Mouse (Mus musculus) CH12.LX (cell line): ENCODE results near the gene 9930021J03Rik. TPM values are rescaled to one million over a fixed set of nuclear protein-coding genes. Genes with fewer than 3 reads are reported as not detected.

Experiments
- DNase-seq: peaks from one replicate; pipeline ENCODE4 v3.0.0-alpha.2; 2013; ENCODE audit errors: extremely low read depth
- H3K27ac ChIP-seq: 2 replicates; pipeline ENCODE4 v1.5.1; 2012; ENCODE audit warnings: low read depth, mild to moderate bottlenecking, control low read depth, moderate library complexity; ENCODE audit not compliant: insufficient read depth
- H3K27me3 ChIP-seq: replicated peaks from 2 replicates; pipeline ENCODE3; 2012; ENCODE audit warnings: inconsistent platforms
- H3K36me3 ChIP-seq, 2 experiments: replicated peaks in 1 of 2; 2 replicates each; pipeline versions ENCODE3 to v1.6.1; 2012; ENCODE audit warnings: inconsistent platforms in 1 of 2, low read length in 1 of 2, mild to moderate bottlenecking in 1 of 2, mixed read lengths in 1 of 2, moderate library complexity in 1 of 2; ENCODE audit not compliant: control insufficient read depth in 1 of 2, insufficient read depth in 1 of 2
- H3K4me1 ChIP-seq, 2 experiments: 2 replicates each; pipeline ENCODE4 v1.6.1; 2012; ENCODE audit warnings: inconsistent platforms in 1 of 2, moderate library complexity in 1 of 2; ENCODE audit not compliant: insufficient read depth in 2 of 2, control insufficient read depth in 1 of 2
- H3K4me2 ChIP-seq: 2 replicates; pipeline ENCODE4 v1.6.1; 2012; ENCODE audit warnings: low read depth, mild to moderate bottlenecking, control low read depth; ENCODE audit not compliant: poor library complexity, insufficient read depth, severe bottlenecking
- H3K4me3 ChIP-seq, 3 experiments: fragments of 150-350 bp in 1 of 3; sonication (generic) in 1 of 3; replicated peaks in 1 of 3; 2 replicates each; pipeline versions ENCODE3 to v1.5.1; 2011 to 2012; ENCODE audit warnings: low read depth in 2 of 3, low read length in 2 of 3, mild to moderate bottlenecking in 2 of 3, moderate library complexity in 2 of 3, control low read depth in 1 of 3, improper control_type of control experiment in 1 of 3, inconsistent platforms in 1 of 3, mixed read lengths in 1 of 3; ENCODE audit not compliant: poor library complexity in 1 of 3
- H3K79me2 ChIP-seq: replicated peaks from 2 replicates; pipeline ENCODE4 v1.6.1; 2012; ENCODE audit warnings: mild to moderate bottlenecking, moderate library complexity; ENCODE audit not compliant: control insufficient read depth, poor library complexity, insufficient read depth, severe bottlenecking; ENCODE audit errors: extremely low read depth
- H3K9ac ChIP-seq: 2 replicates; pipeline ENCODE4 v1.6.1; 2012; ENCODE audit warnings: low read depth, mild to moderate bottlenecking, control low read depth, moderate library complexity; ENCODE audit not compliant: insufficient read depth
- H3K9me3 ChIP-seq: replicated peaks from 2 replicates; pipeline ENCODE3; 2012; ENCODE audit warnings: low read length, inconsistent platforms, mixed read lengths
- BHLHE40 ChIP-seq: IDR thresholded peaks from 2 replicates; pipeline ENCODE4 v1.6.1; 2011; ENCODE audit warnings: mild to moderate bottlenecking, low read depth, low read length, improper control_type of control experiment
- CTCF ChIP-seq, 2 experiments: IDR thresholded peaks in 1 of 2; conservative IDR thresholded peaks in 1 of 2; 2 replicates each; pipeline ENCODE4 v1.5.1; 2011 to 2012; ENCODE audit warnings: low read depth in 2 of 2, low read length in 2 of 2, improper control_type of control experiment in 1 of 2, inconsistent platforms in 1 of 2, mild to moderate bottlenecking in 1 of 2, moderate library complexity in 1 of 2
- E2F4 ChIP-seq: IDR thresholded peaks from 2 replicates; pipeline ENCODE4 v1.6.1; 2011; ENCODE audit warnings: low read depth, low read length, improper control_type of control experiment; ENCODE audit not compliant: insufficient replicate concordance
- ELF1 ChIP-seq: IDR thresholded peaks from 2 replicates; pipeline ENCODE4 v1.6.1; 2014; ENCODE audit warnings: low read depth, mild to moderate bottlenecking, inconsistent platforms, low read length, improper control_type of control experiment
- EP300 ChIP-seq: IDR thresholded peaks from 2 replicates; pipeline ENCODE4 v1.6.1; 2011; ENCODE audit warnings: low read length, improper control_type of control experiment
- ETS1 ChIP-seq: conservative IDR thresholded peaks from 2 replicates; pipeline ENCODE4 v1.6.1; 2012; ENCODE audit warnings: low read depth, mild to moderate bottlenecking, inconsistent platforms, low read length, improper control_type of control experiment, moderate library complexity
- JUN ChIP-seq: IDR thresholded peaks from 2 replicates; pipeline ENCODE4 v1.6.1; 2011; ENCODE audit warnings: low read depth, mild to moderate bottlenecking, low read length, improper control_type of control experiment, moderate library complexity; ENCODE audit not compliant: insufficient read depth
- JUND ChIP-seq: conservative IDR thresholded peaks from 2 replicates; pipeline ENCODE4 v1.6.1; 2011; ENCODE audit warnings: low read depth, low read length, improper control_type of control experiment
- KAT2A ChIP-seq: IDR thresholded peaks from 2 replicates; pipeline ENCODE4 v1.6.1; 2012; ENCODE audit warnings: low read length, improper control_type of control experiment, inconsistent platforms; ENCODE audit not compliant: insufficient replicate concordance
- MAZ ChIP-seq: IDR thresholded peaks from 2 replicates; pipeline ENCODE4 v1.6.1; 2012; ENCODE audit warnings: low read depth, mild to moderate bottlenecking, inconsistent platforms, low read length, improper control_type of control experiment, moderate library complexity
- MEF2A ChIP-seq: IDR thresholded peaks from 2 replicates; pipeline ENCODE4 v1.6.1; 2014; ENCODE audit warnings: low read depth, mild to moderate bottlenecking, inconsistent platforms, low read length, improper control_type of control experiment, borderline replicate concordance
- NELFE ChIP-seq: IDR thresholded peaks from 2 replicates; pipeline ENCODE4 v1.6.1; 2011; ENCODE audit warnings: low read depth, low read length, improper control_type of control experiment
- PAX5 ChIP-seq: IDR thresholded peaks from 2 replicates; pipeline ENCODE4 v1.6.1; 2012; ENCODE audit warnings: low read length, inconsistent platforms, mixed read lengths
- RCOR1 ChIP-seq: conservative IDR thresholded peaks from 2 replicates; pipeline ENCODE4 v1.6.1; 2012; ENCODE audit warnings: low read depth, mild to moderate bottlenecking, inconsistent platforms, low read length, improper control_type of control experiment
- SIN3A ChIP-seq: IDR thresholded peaks from 2 replicates; pipeline ENCODE4 v1.6.1; 2012; ENCODE audit warnings: low read length, improper control_type of control experiment, inconsistent platforms
- TBP ChIP-seq: conservative IDR thresholded peaks from 2 replicates; pipeline ENCODE4 v1.6.1; 2011; ENCODE audit warnings: low read depth, low read length, improper control_type of control experiment
- TCF12 ChIP-seq: IDR thresholded peaks from 2 replicates; pipeline ENCODE4 v1.6.1; 2014; ENCODE audit warnings: low read depth, mild to moderate bottlenecking, inconsistent platforms, low read length, improper control_type of control experiment
- USF1 ChIP-seq: IDR thresholded peaks from 2 replicates; pipeline ENCODE4 v1.6.1; 2014; ENCODE audit warnings: low read depth, mild to moderate bottlenecking, inconsistent platforms, low read length, improper control_type of control experiment
- USF2 ChIP-seq: conservative IDR thresholded peaks from 2 replicates; pipeline ENCODE4 v1.6.1; 2011; ENCODE audit warnings: low read depth, low read length, improper control_type of control experiment
- ZMIZ1 ChIP-seq: IDR thresholded peaks from 2 replicates; pipeline ENCODE4 v1.6.1; 2012; ENCODE audit warnings: low read depth, mild to moderate bottlenecking, inconsistent platforms, low read length, improper control_type of control experiment
- dilution Hi-C: fragments of 300-500 bp; cut with MboI; formaldehyde crosslinking; loops from 2 replicates; pipeline ENCODE4 v1.14.3; 2020; ENCODE audit warnings: low sequenced_read_pairs; ENCODE audit not compliant: extremely low pct_unique_long_range_greater_than_20kb, extremely low pct_ligation_motif_present
- in situ Hi-C: fragments of 300-500 bp; cut with MboI; formaldehyde crosslinking; loops from 3 replicates; pipeline ENCODE4 v1.14.3; 2019; ENCODE audit warnings: low sequenced_read_pairs, low pct_ligation_motif_present, low pct_unique_long_range_greater_than_20kb, mixed read lengths
- polyA plus RNA-seq: library from polyadenylated mRNA; unstranded; fragments of >175 nt; gene quantifications from 2 replicates; pipeline ENCODE4 v1.2.1, GENCODE M21; 2012; ENCODE audit warnings: low read depth; ENCODE audit not compliant: insufficient read length
- total RNA-seq, 2 experiments: library from RNA; depleted of rRNA; stranded (reverse); fragments of 300-350 nt in 1 of 2; fragments of >200 nt in 1 of 2; gene quantifications; 2 replicates each; pipeline ENCODE4 v1.2.3; 2012 to 2014

Gene 9930021J03Rik
- total and polyA plus RNA-seq, 3 experiments = 4.2 to 8.7 (median 7.8) TPM

DNA sequence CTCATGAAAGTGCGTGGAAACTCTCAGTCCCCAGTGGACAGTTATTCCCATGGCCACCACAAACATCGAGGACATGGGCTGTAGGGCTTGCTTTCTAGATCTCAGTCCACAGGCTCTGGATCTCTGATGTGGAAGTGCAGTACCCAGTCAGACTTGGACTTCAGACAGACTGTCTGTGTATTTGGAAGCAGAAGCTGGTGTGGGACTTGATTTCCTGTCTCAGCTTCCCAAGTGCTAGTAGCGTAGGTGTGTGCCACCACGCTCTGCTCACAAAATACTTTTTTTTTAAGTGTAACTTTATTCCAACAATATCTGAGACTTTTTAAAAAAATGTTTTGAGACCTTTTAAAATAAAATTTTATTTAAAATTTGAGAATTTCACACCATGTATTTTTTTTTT is 109.5 kb downstream of the 9930021J03Rik start:
- dilution Hi-C loops = no loop called here
- Histone ChIP-seq H3K27ac (no peak overlapping the region), H3K9me3 (no peaks in the 10 kb centered on the region)

DNA sequence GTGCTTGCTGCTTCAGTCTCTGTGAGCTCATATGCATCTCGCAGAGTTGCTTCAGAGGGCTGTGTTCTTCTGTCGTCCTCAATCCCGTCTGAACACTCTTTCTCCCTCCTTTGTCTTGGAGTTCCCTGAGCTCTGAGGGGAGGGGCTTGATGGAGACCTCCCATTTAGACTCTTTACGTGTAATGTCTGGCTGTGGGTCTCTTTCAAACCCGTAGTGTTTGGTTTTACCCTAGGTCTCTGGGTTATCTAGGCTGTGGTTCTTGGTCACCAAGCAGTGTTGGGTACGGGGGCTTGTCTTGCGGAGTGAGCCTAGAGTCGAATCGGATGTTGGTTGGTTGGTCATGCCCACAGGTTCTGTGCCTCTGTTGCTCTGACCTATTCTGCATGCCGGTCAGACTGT is 110.7 kb downstream of the 9930021J03Rik start:
- TF ChIP-seq ETS1 (no peak), SIN3A (no peak), RCOR1 (no peak), JUN (no peak), E2F4 (no peak), USF1 (no peak), MEF2A (no peak), PAX5 (no peak), ELF1 (no peak), TCF12 (no peak), MAZ (no peak), BHLHE40 (no peak), JUND (no peak)
- H3K79me2 ChIP-seq = no peaks in the 10 kb centered on the region

More for the DNA sequence above, 109.5 kb downstream of the 9930021J03Rik start:
- no peak for DNase-seq
- Histone ChIP-seq H3K9ac (no peak overlapping the region), H3K79me2 (no peaks in the 10 kb centered on the region), H3K4me3 (no peak overlapping the region), H3K27me3 (no peaks in the 10 kb centered on the region), H3K36me3 (no peaks in the 10 kb centered on the region), H3K4me2 (no peak overlapping the region), H3K4me1 (peaks cover 0 to 10% of the 10 kb centered on the region in 2 experiments; a peak in 2 of 4 replicates)
- in situ Hi-C loops = no loop called here
- no peak for TF ChIP-seq CTCF (conservative IDR thresholded peaks at IDR 0.05 in 1 of 2, IDR thresholded peaks at IDR 0.05 in 1 of 2; ENCODE audit: low read depth in 2 of 2, low read length in 2 of 2)
- TF ChIP-seq EP300 = no peak
- no peak for TF ChIP-seq RCOR1
- no peak for TF ChIP-seq KAT2A
- TF ChIP-seq MAZ = no peak
- TF ChIP-seq USF2 = no peak
- no peak for TF ChIP-seq BHLHE40
- no peak for TF ChIP-seq TBP
- no peak for TF ChIP-seq ZMIZ1
- no peak for TF ChIP-seq NELFE

More for the DNA sequence above, 110.7 kb downstream of the 9930021J03Rik start:
- Histone ChIP-seq H3K27ac (no peak overlapping the region), H3K9ac (no peak overlapping the region), H3K4me1 (peaks cover 0 to 3% of the 10 kb centered on the region in 2 experiments; a peak in 1 of 4 replicates), H3K4me3 (no peak overlapping the region), H3K27me3 (no peaks in the 10 kb centered on the region), H3K4me2 (no peak overlapping the region), H3K36me3 (no peaks in the 10 kb centered on the region), H3K9me3 (no peaks in the 10 kb centered on the region)
- in situ Hi-C loops = no loop called here
- dilution Hi-C loops = no loop called here
- DNase-seq = no peak
